Mouse (Mus musculus): ENCODE results near the gene Gm3285. TPM values are rescaled to one million over a fixed set of nuclear protein-coding genes. Genes with fewer than 3 reads are reported as not detected.

Gene Gm3285
- polyA plus RNA-seq, 1 experiment from 2014 or later: not detected

DNA sequence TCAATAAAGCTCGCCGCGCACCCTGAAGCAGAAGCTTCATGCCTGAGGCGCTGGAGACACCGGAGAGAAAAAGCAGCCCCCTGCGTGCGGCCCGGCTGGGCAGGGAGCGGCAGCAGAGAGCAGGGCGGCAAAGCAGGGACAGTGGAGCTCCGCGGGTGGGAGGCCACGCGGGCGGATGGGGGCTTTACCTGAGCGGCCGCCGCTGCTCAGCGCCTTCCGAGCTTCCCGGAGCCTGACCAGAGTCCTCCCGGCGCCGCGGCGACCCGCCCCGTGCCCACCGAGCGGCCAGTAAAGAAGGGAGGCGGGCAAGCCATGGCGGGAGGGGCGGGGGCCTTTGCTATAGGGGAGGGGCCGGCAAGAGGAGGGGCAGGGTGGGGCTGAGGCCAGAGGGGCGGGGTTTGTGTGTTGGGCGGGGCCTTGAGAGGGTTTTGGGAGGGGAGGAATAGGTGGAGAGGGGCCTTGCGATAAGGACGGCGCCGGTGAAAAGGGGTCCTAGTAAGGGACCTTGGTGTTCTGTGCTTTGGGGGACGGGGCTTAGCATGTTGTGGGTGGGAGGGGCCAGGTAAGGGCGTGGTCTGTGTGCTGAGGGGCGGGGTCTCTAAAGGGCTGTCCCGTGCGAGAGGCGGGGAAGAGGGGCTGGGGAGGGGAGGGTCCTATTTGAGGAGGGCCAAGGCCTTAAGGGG, 40.6 kb downstream of the Gm3285 start, which contains the start of gene Lrrc3:
Lrrc3 (minus strand) TSS at position 326 of the 683 bp plus-strand sequence.
- peak; percentile 83 for DNase-seq (ENCODE audit: extremely low spot score, low spot score)
- H3K9me3 ChIP-seq: no peaks in the 10 kb centered on the region
- under 1% methylated on average over 42 of the region's 46 CpGs for WGBS
- H3K36me3 ChIP-seq (replicated peaks): no peaks in the 10 kb centered on the region
- peak within 1 kb of the TSS; percentile 73 for H3K4me3 ChIP-seq
- peaks cover 18% of the 10 kb centered on the region for H3K27me3 ChIP-seq (ENCODE audit: poor library complexity, severe bottlenecking)
- peak within 1 kb of the TSS; percentile 83 for H3K27ac ChIP-seq
- peaks cover 24% of the 10 kb centered on the region for H3K4me1 ChIP-seq

DNA sequence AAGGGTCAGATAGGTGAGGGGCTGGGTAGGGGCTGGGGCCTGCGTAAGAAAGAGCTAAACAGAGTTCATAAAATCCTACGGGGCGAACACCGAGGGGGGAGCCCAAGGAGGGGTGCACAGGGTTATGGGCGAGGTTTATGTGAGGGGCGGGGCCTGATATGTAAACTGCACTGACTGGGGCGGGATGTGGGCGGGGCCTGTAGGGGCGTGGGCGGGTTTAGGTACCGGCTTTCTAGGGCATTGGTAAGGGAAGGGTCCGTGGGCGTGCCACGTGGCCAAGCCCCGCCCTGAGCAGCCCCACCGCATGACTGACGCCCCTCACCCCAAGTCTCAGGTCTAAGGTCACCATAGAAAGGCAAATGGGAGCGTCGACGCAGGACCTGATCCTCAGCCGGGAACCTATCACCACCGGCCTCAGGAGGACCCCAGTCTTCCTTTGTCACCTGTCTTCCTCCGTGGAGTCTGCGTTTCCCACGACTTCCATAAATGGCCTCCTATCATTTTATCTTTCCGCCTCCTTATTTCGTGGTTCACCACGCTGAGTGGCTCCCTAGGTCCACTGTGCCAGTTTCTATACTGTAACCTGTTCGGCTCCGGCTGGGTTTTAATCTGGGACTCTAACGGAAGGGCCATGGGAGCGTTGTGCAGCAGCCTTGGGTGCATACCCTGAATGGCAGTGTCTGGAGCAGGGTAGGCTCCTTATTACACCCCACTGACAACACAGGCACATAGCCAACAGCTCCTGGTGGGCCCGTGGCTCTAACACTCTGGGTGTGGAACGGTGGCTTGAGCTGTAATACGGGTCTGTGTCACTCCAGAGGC, 41.3 kb downstream of the Gm3285 start:
- peaks cover 24% of the 10 kb centered on the region for H3K4me1 ChIP-seq
- no peaks in the 10 kb centered on the region for H3K36me3 ChIP-seq (replicated peaks)
- H3K27ac ChIP-seq: peak overlapping the region; percentile 83
- peaks cover 18% of the 10 kb centered on the region for H3K27me3 ChIP-seq (ENCODE audit: poor library complexity, severe bottlenecking)
- DNase-seq (ENCODE audit: extremely low spot score, low spot score): peak; percentile 84
- H3K9me3 ChIP-seq: no peaks in the 10 kb centered on the region
- 9% methylated on average over 35 of the region's 35 CpGs for WGBS
- H3K4me3 ChIP-seq: peak overlapping the region; percentile 73

Other genes with a start within 250 kb of the Gm3285 start
- 102 and 104 TPM in 2 replicates for gene Ube2g2, start 239.7 kb upstream of the Gm3285 start, polyA plus RNA-seq (2016; fragmentation: Nextera tagmentation; extraction: Ambion mirVana)
- gene Tspear, start 175.4 kb upstream of the Gm3285 start, polyA plus RNA-seq (2016; fragmentation: Nextera tagmentation; extraction: Ambion mirVana): 1.1 and 1.4 TPM in 2 replicates
- gene Gm19402, start 171.2 kb upstream of the Gm3285 start, polyA plus RNA-seq (2016; fragmentation: Nextera tagmentation; extraction: Ambion mirVana): not detected in 2 replicates
- gene Gm9508, start 164.7 kb upstream of the Gm3285 start, polyA plus RNA-seq (2016; fragmentation: Nextera tagmentation; extraction: Ambion mirVana): not detected in 2 replicates
- not detected in 2 replicates for gene Gm10272, start 155.3 kb upstream of the Gm3285 start, polyA plus RNA-seq (2016; fragmentation: Nextera tagmentation; extraction: Ambion mirVana)
- not detected in 2 replicates for gene Gm10024, start 150.5 kb upstream of the Gm3285 start, polyA plus RNA-seq (2016; fragmentation: Nextera tagmentation; extraction: Ambion mirVana)
- gene Gm10142, start 146.2 kb upstream of the Gm3285 start, polyA plus RNA-seq (2016; fragmentation: Nextera tagmentation; extraction: Ambion mirVana): not detected in 2 replicates
- not detected in 2 replicates for gene Krtap12-1, start 141.4 kb upstream of the Gm3285 start, polyA plus RNA-seq (2016; fragmentation: Nextera tagmentation; extraction: Ambion mirVana)
- not detected in 2 replicates for gene Gm10100, start 135.5 kb upstream of the Gm3285 start, polyA plus RNA-seq (2016; fragmentation: Nextera tagmentation; extraction: Ambion mirVana)
- gene Gm18596, start 119.3 kb upstream of the Gm3285 start, polyA plus RNA-seq (2016; fragmentation: Nextera tagmentation; extraction: Ambion mirVana): not detected in 2 replicates
- not detected in 2 replicates for gene Gm9736, start 110.6 kb upstream of the Gm3285 start, polyA plus RNA-seq (2016; fragmentation: Nextera tagmentation; extraction: Ambion mirVana)
- gene Gm3233, start 102.3 kb upstream of the Gm3285 start, polyA plus RNA-seq (2016; fragmentation: Nextera tagmentation; extraction: Ambion mirVana): not detected in 2 replicates
- not detected in 2 replicates for gene Gm3238, start 90.7 kb upstream of the Gm3285 start, polyA plus RNA-seq (2016; fragmentation: Nextera tagmentation; extraction: Ambion mirVana)
- gene Gm7138, start 85.0 kb upstream of the Gm3285 start, polyA plus RNA-seq (2016; fragmentation: Nextera tagmentation; extraction: Ambion mirVana): not detected in 2 replicates
- gene Gm3250, start 79.4 kb upstream of the Gm3285 start, polyA plus RNA-seq (2016; fragmentation: Nextera tagmentation; extraction: Ambion mirVana): not detected in 2 replicates
- not detected in 2 replicates for gene Gm7137, start 73.8 kb upstream of the Gm3285 start, polyA plus RNA-seq (2016; fragmentation: Nextera tagmentation; extraction: Ambion mirVana)
- gene Gm9639, start 66.9 kb upstream of the Gm3285 start, polyA plus RNA-seq (2016; fragmentation: Nextera tagmentation; extraction: Ambion mirVana): not detected in 2 replicates
- not detected in 2 replicates for gene Gm19668, start 62.8 kb upstream of the Gm3285 start, polyA plus RNA-seq (2016; fragmentation: Nextera tagmentation; extraction: Ambion mirVana)
- gene Gm9507, start 50.1 kb upstream of the Gm3285 start, polyA plus RNA-seq (2016; fragmentation: Nextera tagmentation; extraction: Ambion mirVana): not detected in 2 replicates
- gene Gm2696, start 47.3 kb upstream of the Gm3285 start, polyA plus RNA-seq (2016; fragmentation: Nextera tagmentation; extraction: Ambion mirVana): not detected in 2 replicates
- gene Krtap10-4, start 34.9 kb upstream of the Gm3285 start, polyA plus RNA-seq (2016; fragmentation: Nextera tagmentation; extraction: Ambion mirVana): not detected in 2 replicates
- not detected in 2 replicates for gene Krtap10-10, start 26.0 kb upstream of the Gm3285 start, polyA plus RNA-seq (2016; fragmentation: Nextera tagmentation; extraction: Ambion mirVana)
- not detected in 2 replicates for gene Gm36176, start 15.2 kb upstream of the Gm3285 start, polyA plus RNA-seq (2016; fragmentation: Nextera tagmentation; extraction: Ambion mirVana)
- not detected in 2 replicates for gene Gm10318, start 9.1 kb upstream of the Gm3285 start, polyA plus RNA-seq (2016; fragmentation: Nextera tagmentation; extraction: Ambion mirVana)
- gene Lrrc3, start 40.6 kb downstream of the Gm3285 start, polyA plus RNA-seq (2016; fragmentation: Nextera tagmentation; extraction: Ambion mirVana): 2.4 and 2.5 TPM in 2 replicates
- 0.53 and 0.57 TPM in 2 replicates for gene Trpm2, start 108.6 kb downstream of the Gm3285 start, polyA plus RNA-seq (2016; fragmentation: Nextera tagmentation; extraction: Ambion mirVana)
- 33.9 and 37.4 TPM in 2 replicates for gene 1810043G02Rik, start 116.5 kb downstream of the Gm3285 start, polyA plus RNA-seq (2016; fragmentation: Nextera tagmentation; extraction: Ambion mirVana)
- gene Pfkl, start 148.1 kb downstream of the Gm3285 start, polyA plus RNA-seq (2016; fragmentation: Nextera tagmentation; extraction: Ambion mirVana): 262 and 282 TPM in 2 replicates
- not detected in 2 replicates for gene Dnmt3l, start 180.0 kb downstream of the Gm3285 start, polyA plus RNA-seq (2016; fragmentation: Nextera tagmentation; extraction: Ambion mirVana)
- gene Aire, start 181.6 kb downstream of the Gm3285 start, polyA plus RNA-seq (2016; fragmentation: Nextera tagmentation; extraction: Ambion mirVana): 0.28 and 0.33 TPM in 2 replicates
- 2.6 and 2.9 TPM in 2 replicates for gene Icosl, start 207.3 kb downstream of the Gm3285 start, polyA plus RNA-seq (2016; fragmentation: Nextera tagmentation; extraction: Ambion mirVana)